Mouse (Mus musculus) liver, embryonic 14.5 days (tissue): Measurements from ENCODE around the gene Ago1. TPM values are rescaled to one million over a fixed set of nuclear protein-coding genes. Genes with fewer than 3 reads are reported as not detected.

ENCODE experiments used
- ATAC-seq: fragments of 200-750 bp; cut with Nextera tagmentation; 2 replicates; pipeline ENCODE4 v1.8.0; 2017; ENCODE audit warnings: moderate number of reproducible peaks, mild to moderate bottlenecking, moderate library complexity; ENCODE audit not compliant: insufficient read depth
- DNase-seq, 3 experiments: peaks; one replicate each; pipeline ENCODE4 v3.0.0-alpha.2; 2012 to 2013; ENCODE audit warnings: low read depth in 3 of 3, low spot score in 3 of 3
- H3K27ac ChIP-seq: fragments of 300-500 bp; sonication (generic); 2 replicates; pipeline ENCODE4 v1.5.1; 2014; ENCODE audit warnings: moderate library complexity, mild to moderate bottlenecking, control low read depth, inconsistent platforms
- H3K27me3 ChIP-seq: fragments of 300-500 bp; sonication (generic); 2 replicates; pipeline ENCODE4 v1.6.1; 2014; ENCODE audit warnings: mild to moderate bottlenecking, low read length, moderate library complexity; ENCODE audit not compliant: control insufficient read depth, insufficient read depth
- H3K36me3 ChIP-seq: fragments of 300-500 bp; sonication (generic); replicated peaks from 2 replicates; pipeline ENCODE4 v1.6.1; 2014; ENCODE audit warnings: low read depth; ENCODE audit not compliant: control insufficient read depth, insufficient read depth
- H3K4me1 ChIP-seq, 2 experiments: fragments of 200-500 bp in 1 of 2; fragments of 300-500 bp in 1 of 2; sonication (generic) in 1 of 2; replicated peaks; 2 replicates each; pipeline ENCODE4 v1.6.1; 2012 to 2014; ENCODE audit warnings: antibody characterized with exemption in 1 of 2, inconsistent platforms in 1 of 2, low read length in 1 of 2; ENCODE audit not compliant: control insufficient read depth in 2 of 2, insufficient read depth in 2 of 2
- H3K4me2 ChIP-seq: fragments of 300-500 bp; sonication (generic); 2 replicates; pipeline ENCODE4 v1.6.1; 2014; ENCODE audit warnings: low read depth, mild to moderate bottlenecking, control low read depth, moderate library complexity
- H3K4me3 ChIP-seq, 2 experiments: fragments of 200-500 bp in 1 of 2; fragments of 300-500 bp in 1 of 2; sonication (generic) in 1 of 2; 2 replicates each; pipeline ENCODE4 v1.5.1; 2012 to 2014; ENCODE audit warnings: low read depth in 2 of 2, low read length in 2 of 2, mild to moderate bottlenecking in 2 of 2, control low read depth in 1 of 2, inconsistent platforms in 1 of 2, moderate library complexity in 1 of 2; ENCODE audit not compliant: insufficient read depth in 1 of 2
- H3K9ac ChIP-seq: fragments of 300-500 bp; sonication (generic); replicated peaks from 2 replicates; pipeline ENCODE4 v1.6.1; 2014; ENCODE audit warnings: mild to moderate bottlenecking, control low read depth, moderate library complexity
- H3K9me3 ChIP-seq: fragments of 300-500 bp; sonication (generic); 2 replicates; pipeline ENCODE4 v1.6.1; 2016; ENCODE audit warnings: low read length, mixed read lengths; ENCODE audit not compliant: control insufficient read depth
- CTCF ChIP-seq: IDR thresholded peaks from 2 replicates; pipeline ENCODE4 v1.5.1; 2016; ENCODE audit warnings: antibody characterized with exemption, low read depth, control low read depth
- EP300 ChIP-seq: IDR thresholded peaks from 2 replicates; pipeline ENCODE4 v1.6.1; 2016; ENCODE audit warnings: antibody characterized with exemption, low read depth
- WGBS: fragments of 180-500 bp; shearing (Covaris S2); extraction: QIAGEN DNeasy Blood & Tissue Kit; methylation state at CpG from one replicate; pipeline ENCODE4 v1.1.7; 2014; ENCODE audit not compliant: insufficient replicate concordance; 5-methylcytosine and 5-hydroxymethylcytosine counted together
- polyA plus RNA-seq, 2 experiments: library from polyadenylated mRNA; depleted of rRNA in 1 of 2; stranded (reverse) in 1 of 2; unstranded in 1 of 2; fragments of >200 nt; fragmentation: Nextera tagmentation in 1 of 2; extraction: Ambion mirVana in 1 of 2; gene quantifications; 2 replicates each; pipeline versions ENCODE4 v1.2.1 to v1.2.3; 2012 to 2014

The Ago1 gene
- polyA plus RNA-seq, 2 experiments = 1.4 to 3.5 TPM

- peak; percentile 38; the same call in 1 of the 2 replicates for ATAC-seq
Observed at GRCm38 (mm10) chr4:126428682-126429346, 39.6 kb downstream of the Ago1 start.

DNA sequence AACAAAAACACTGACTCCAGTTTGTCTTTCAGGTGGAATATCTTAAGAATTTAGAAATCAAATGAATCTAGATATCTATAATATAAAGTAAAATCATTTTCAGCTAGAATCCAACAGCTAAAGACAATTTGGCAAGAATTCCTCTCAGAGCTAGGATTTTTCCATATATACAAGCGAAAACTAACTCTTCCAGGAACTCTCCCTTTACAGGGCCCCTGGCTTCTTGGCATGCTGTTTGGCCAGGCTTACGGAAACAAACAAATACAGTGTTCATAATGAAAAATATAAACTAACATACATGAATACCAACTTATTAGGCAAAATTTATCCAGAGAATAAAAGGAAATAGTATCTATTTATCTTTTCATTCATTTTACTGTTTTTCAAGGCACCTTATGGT is 44.5 kb downstream of the Ago1 start:
- TF ChIP-seq EP300 (no peak), CTCF (no peak)
- Histone ChIP-seq H3K4me3 (no peak overlapping the region), H3K9ac (no peak overlapping the region), H3K9me3 (no peaks in the 10 kb centered on the region), H3K36me3 (no peaks in the 10 kb centered on the region), H3K4me1 (peaks cover 4 to 6% of the 10 kb centered on the region in 2 experiments; a peak in 2 of 4 replicates), H3K27ac (no peak overlapping the region), H3K4me2 (no peak overlapping the region), H3K27me3 (no peaks in the 10 kb centered on the region)
- WGBS = 80% methylated on average over 2 of the region's 2 CpGs
- ATAC-seq (no peak), DNase-seq (no peak)

More at GRCm38 (mm10) chr4:126428682-126429346, 39.6 kb downstream of the Ago1 start:
- no peaks in the 10 kb centered on the region for H3K36me3 ChIP-seq
- no peak for TF ChIP-seq EP300
- TF ChIP-seq CTCF = no peak
- peaks cover 9 to 13% of the 10 kb centered on the region in 2 experiments; a peak in 3 of 4 replicates for H3K4me1 ChIP-seq
- H3K4me3 ChIP-seq = peak overlapping the region; percentile 78 to 90
- H3K27ac ChIP-seq = peak overlapping the region; percentile 83
- DNase-seq = no peak
- peak overlapping the region; percentile 92 for H3K9ac ChIP-seq
- H3K27me3 ChIP-seq = no peaks in the 10 kb centered on the region
- peak overlapping the region; percentile 98 for H3K4me2 ChIP-seq
- no peaks in the 10 kb centered on the region for H3K9me3 ChIP-seq
- 3% methylated on average over 24 of the region's 24 CpGs for whole genome bisulfite sequencing

GRCm38 (mm10) chr4:126415707-126416106 is 52.7 kb downstream of the Ago1 start:
- no peaks in the 10 kb centered on the region for H3K4me1 ChIP-seq
- no peaks in the 10 kb centered on the region for H3K27me3 ChIP-seq
- TF ChIP-seq CTCF = no peak
- no peak for TF ChIP-seq EP300
- ATAC-seq (no peak), DNase-seq (no peak)
- H3K9me3 ChIP-seq = no peaks in the 10 kb centered on the region
- H3K4me3 ChIP-seq = no peak overlapping the region
- no peak overlapping the region for H3K9ac ChIP-seq
- no peaks in the 10 kb centered on the region for H3K36me3 ChIP-seq
- no peak overlapping the region for H3K27ac ChIP-seq
- no peak overlapping the region for H3K4me2 ChIP-seq

- H3K9ac ChIP-seq = no peak overlapping the region
- no peak overlapping the region for H3K4me3 ChIP-seq
- 80% methylated on average over 3 of the region's 3 CpGs for WGBS
- H3K4me1 ChIP-seq = no peaks in the 10 kb centered on the region
- no peak overlapping the region for H3K4me2 ChIP-seq
- H3K27ac ChIP-seq = no peak overlapping the region
- ATAC-seq = no peak
- DNase-seq = no peak
- H3K36me3 ChIP-seq = no peaks in the 10 kb centered on the region
- no peaks in the 10 kb centered on the region for H3K9me3 ChIP-seq
- H3K27me3 ChIP-seq = no peaks in the 10 kb centered on the region
- no peak for TF ChIP-seq CTCF
- TF ChIP-seq EP300 = no peak
Observed at GRCm38 (mm10) chr4:126412526-126412925, 55.9 kb downstream of the Ago1 start.

Other genes with a start within 250 kb of the Ago1 start
- 8.6 and 9.4 TPM in 2 replicates for gene Map7d1, start 212.2 kb downstream of the Ago1 start, polyA plus RNA-seq (2012; rRNA removed)
- gene Map7d1, start 212.2 kb downstream of the Ago1 start, polyA plus RNA-seq (2014; fragmentation: Nextera tagmentation; extraction: Ambion mirVana) = 4.9 and 6.1 TPM in 2 replicates
- 16.3 and 23.4 TPM in 2 replicates for gene Trappc3, start 206.3 kb downstream of the Ago1 start, polyA plus RNA-seq (2012; rRNA removed)
- gene Trappc3, start 206.3 kb downstream of the Ago1 start, polyA plus RNA-seq (2014; fragmentation: Nextera tagmentation; extraction: Ambion mirVana) = 8.8 and 9.2 TPM in 2 replicates
- 0.15 and 0.28 TPM in 2 replicates for gene Col8a2, start 181.8 kb downstream of the Ago1 start, polyA plus RNA-seq (2012; rRNA removed)
- gene Col8a2, start 181.8 kb downstream of the Ago1 start, polyA plus RNA-seq (2014; fragmentation: Nextera tagmentation; extraction: Ambion mirVana) = 0.25 and 0.52 TPM in 2 replicates
- 15.4 TPM in 2 replicates for gene Adprhl2, start 146.9 kb downstream of the Ago1 start, polyA plus RNA-seq (2012; rRNA removed)
- 15.4 and 18.4 TPM in 2 replicates for gene Adprhl2, start 146.9 kb downstream of the Ago1 start, polyA plus RNA-seq (2014; fragmentation: Nextera tagmentation; extraction: Ambion mirVana)
- gene Tekt2, start 142.9 kb downstream of the Ago1 start, polyA plus RNA-seq (2012; rRNA removed) = 0.45 and 0.85 TPM in 2 replicates
- gene Tekt2, start 142.9 kb downstream of the Ago1 start, polyA plus RNA-seq (2014; fragmentation: Nextera tagmentation; extraction: Ambion mirVana) = 0.39 and 0.44 TPM in 2 replicates
- gene Ago3, start 39.0 kb downstream of the Ago1 start, polyA plus RNA-seq (2012; rRNA removed) = 0.88 and 1.1 TPM in 2 replicates
- gene Ago3, start 39.0 kb downstream of the Ago1 start, polyA plus RNA-seq (2014; fragmentation: Nextera tagmentation; extraction: Ambion mirVana) = 4.0 and 4.3 TPM in 2 replicates
- 0.12 and 0.20 TPM in 2 replicates for gene Ago4, start 64.9 kb upstream of the Ago1 start, polyA plus RNA-seq (2012; rRNA removed)
- gene Ago4, start 64.9 kb upstream of the Ago1 start, polyA plus RNA-seq (2014; fragmentation: Nextera tagmentation; extraction: Ambion mirVana) = 0.17 and 0.21 TPM in 2 replicates
- 10.2 and 25.4 TPM in 2 replicates for gene Clspn, start 88.4 kb upstream of the Ago1 start, polyA plus RNA-seq (2012; rRNA removed)
- gene Clspn, start 88.4 kb upstream of the Ago1 start, polyA plus RNA-seq (2014; fragmentation: Nextera tagmentation; extraction: Ambion mirVana) = 38.5 and 47.7 TPM in 2 replicates
- gene 5730409E04Rik, start 141.2 kb upstream of the Ago1 start, polyA plus RNA-seq (2012; rRNA removed) = 0.38 and 0.48 TPM in 2 replicates
- gene 5730409E04Rik, start 141.2 kb upstream of the Ago1 start, polyA plus RNA-seq (2014; fragmentation: Nextera tagmentation; extraction: Ambion mirVana) = 0.14 and 0.27 TPM in 2 replicates
- gene Psmb2, start 209.0 kb upstream of the Ago1 start, polyA plus RNA-seq (2012; rRNA removed) = 124 and 129 TPM in 2 replicates
- gene Psmb2, start 209.0 kb upstream of the Ago1 start, polyA plus RNA-seq (2014; fragmentation: Nextera tagmentation; extraction: Ambion mirVana) = 286 and 298 TPM in 2 replicates